Mouse (Mus musculus) cerebellum, adult 2 months (tissue): ENCODE measurements at regions not wholly inside any gene's neighbourhood (a gene's known extent, or its start where the extent isn't known, plus 50 kb on each side); places are given as distances from the start of the nearest gene placed in this dataset.

ENCODE experiments used
- DNase-seq, 2 experiments: peaks; one replicate each; pipeline ENCODE4 v3.0.0; 2021
- H3K27ac ChIP-seq: fragments of 200-500 bp; 2 replicates; pipeline ENCODE4 v1.5.1; 2012; ENCODE audit warnings: low read length, control low read depth, inconsistent platforms; ENCODE audit not compliant: insufficient read depth
- H3K27me3 ChIP-seq: fragments of 200-500 bp; 2 replicates; pipeline ENCODE4 v1.6.1; 2012; ENCODE audit warnings: inconsistent platforms, mild to moderate bottlenecking, low read length, moderate library complexity; ENCODE audit not compliant: control insufficient read depth, insufficient read depth
- H3K4me1 ChIP-seq: fragments of 200-500 bp; 2 replicates; pipeline ENCODE4 v1.6.1; 2011; ENCODE audit warnings: low read length; ENCODE audit not compliant: control insufficient read depth, insufficient read depth
- H3K4me3 ChIP-seq: fragments of 200-500 bp; replicated peaks from 2 replicates; pipeline ENCODE3; 2011; ENCODE audit warnings: mild to moderate bottlenecking, low read depth, low read length, control low read depth; ENCODE audit not compliant: insufficient read depth
- CTCF ChIP-seq: fragments of 200-500 bp; IDR thresholded peaks from 2 replicates; pipeline ENCODE4 v1.5.1; 2011; ENCODE audit warnings: low read depth, mild to moderate bottlenecking, control low read depth, low read length, moderate library complexity, borderline replicate concordance; ENCODE audit not compliant: insufficient read depth
- POLR2A ChIP-seq: fragments of 200-500 bp; IDR thresholded peaks from 2 replicates; pipeline ENCODE4 v1.6.1; 2011; ENCODE audit warnings: low read length, control low read depth, borderline replicate concordance; ENCODE audit not compliant: insufficient read depth
- WGBS: fragments of 180-500 bp; shearing (Covaris S2); methylation state at CpG from one replicate; pipeline ENCODE4 v1.1.7; 2018; 5-methylcytosine and 5-hydroxymethylcytosine counted together

GRCm38 (mm10) chr15:96749534-96750256, 50.2 kb upstream of the Slc38a2 start:
- TF ChIP-seq CTCF (no peak), POLR2A (no peak)
- no peak overlapping the region for H3K27ac ChIP-seq
- no peaks in the 10 kb centered on the region for H3K4me1 ChIP-seq
- H3K4me3 ChIP-seq = no peak overlapping the region
- H3K27me3 ChIP-seq = no peaks in the 10 kb centered on the region
- no peak for DNase-seq
- 87% methylated on average over 9 of the region's 9 CpGs for WGBS
